Mouse (Mus musculus): ENCODE results near the gene Hs2st1. TPM values are rescaled to one million over a fixed set of nuclear protein-coding genes. Genes with fewer than 3 reads are reported as not detected.
"Not testable (repeated sequence)": the region's sequence is repeated elsewhere in the genome, so short reads cannot be mapped to it uniquely, and the experiment has no call there.

Gene Hs2st1
- polyA plus RNA-seq, 1 experiment from 2014 or later = 1.6 TPM

DNA sequence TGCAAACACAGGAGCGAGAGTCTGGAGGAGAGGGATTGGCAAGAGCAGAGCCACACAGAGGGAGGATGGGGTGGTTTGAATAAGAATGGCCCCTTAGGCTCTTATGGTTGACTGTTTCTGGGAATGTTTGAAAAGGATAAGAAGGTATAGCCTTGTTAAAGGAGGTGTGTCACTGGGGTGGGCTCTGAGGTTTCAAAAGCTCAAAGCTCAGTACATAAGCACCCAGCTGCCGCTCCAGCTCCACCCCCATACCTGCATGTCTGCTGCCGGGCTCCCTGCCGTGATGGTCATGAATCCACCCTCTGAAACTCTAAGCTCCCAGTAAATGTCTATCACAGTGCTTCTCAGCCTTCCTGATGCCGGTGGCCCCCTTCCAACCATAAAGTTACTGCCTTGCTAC, 40.8 kb upstream of the Hs2st1 start:
- Histone ChIP-seq H3K36me3 (ENCODE audit: control insufficient read depth, insufficient read depth) (no peaks in the 10 kb centered on the region), H3K4me1 (ENCODE audit: control insufficient read depth, low read depth, low read length) (peaks cover 21% of the 10 kb centered on the region), H3K4me3 (ENCODE audit: low read depth, low read length) (no peak overlapping the region), H3K27me3 (ENCODE audit: control insufficient read depth, insufficient read depth, low read depth, low read length) (no peaks in the 10 kb centered on the region), H3K9me3 (replicated peaks; ENCODE audit: control insufficient read depth, low read length) (no peaks in the 10 kb centered on the region), H3K9ac (ENCODE audit: low read depth, low read length) (no peak overlapping the region), H3K27ac (ENCODE audit: low read length) (no peak overlapping the region; the same call in 1 of the 2 replicates), H3K4me2 (ENCODE audit: low read depth, low read length) (no peak overlapping the region)
- WGBS (ENCODE audit: insufficient replicate concordance) = 51% methylated on average over 5 of the region's 5 CpGs
- ATAC-seq (ENCODE audit: low read depth) = no peak

DNA sequence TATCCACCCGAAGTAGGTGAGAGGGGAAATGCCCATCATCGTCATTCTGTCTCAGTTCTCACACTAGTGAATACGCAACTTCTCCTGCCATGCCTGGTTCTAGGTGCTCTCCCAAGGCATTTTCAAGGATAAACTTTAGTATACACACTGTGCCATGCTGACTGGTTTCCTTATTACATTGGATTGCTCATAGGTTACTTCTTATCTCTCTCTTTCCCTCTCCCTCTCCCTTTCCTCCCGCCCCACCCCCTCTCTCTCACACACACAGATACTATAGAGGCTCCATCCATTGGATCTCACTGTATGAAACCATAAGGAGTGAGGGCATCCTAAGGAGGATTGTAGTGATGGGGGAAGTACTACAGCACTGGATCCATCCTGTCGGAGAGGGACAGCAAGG, 38.1 kb upstream of the Hs2st1 start:
- no peak overlapping the region for H3K9ac ChIP-seq (ENCODE audit: low read depth, low read length)
- no peaks in the 10 kb centered on the region for H3K9me3 ChIP-seq (replicated peaks; ENCODE audit: control insufficient read depth, low read length)
- WGBS (ENCODE audit: insufficient replicate concordance) = 77% methylated on average over 5 of the region's 5 CpGs
- H3K36me3 ChIP-seq (ENCODE audit: control insufficient read depth, insufficient read depth) = no peaks in the 10 kb centered on the region
- H3K4me2 ChIP-seq (ENCODE audit: low read depth, low read length) = no peak overlapping the region
- H3K27ac ChIP-seq (ENCODE audit: low read length) = no peak overlapping the region
- peaks cover 21% of the 10 kb centered on the region for H3K4me1 ChIP-seq (ENCODE audit: control insufficient read depth, low read depth, low read length)
- H3K27me3 ChIP-seq (ENCODE audit: control insufficient read depth, insufficient read depth, low read depth, low read length) = no peaks in the 10 kb centered on the region
- no peak for ATAC-seq (ENCODE audit: low read depth)
- H3K4me3 ChIP-seq (ENCODE audit: low read depth, low read length) = no peak overlapping the region

DNA sequence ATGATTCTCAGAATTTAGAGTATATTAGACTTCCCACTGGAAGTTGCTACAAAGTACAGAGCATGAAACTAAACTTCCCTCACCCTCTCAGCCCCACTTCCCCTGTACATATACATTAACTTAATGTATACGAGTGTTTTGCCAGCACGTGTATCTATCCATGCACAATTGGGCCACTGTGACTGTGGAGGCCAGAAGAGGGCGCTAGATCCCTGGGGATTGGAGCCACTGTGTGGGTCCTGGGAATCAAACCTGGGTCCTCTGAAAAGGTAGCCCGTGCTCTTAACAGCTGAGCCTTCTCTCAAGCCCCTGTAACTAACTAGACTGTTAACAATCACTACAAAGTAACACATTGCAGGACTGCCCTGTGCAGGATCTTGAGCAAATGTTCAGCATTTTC, 36.5 kb upstream of the Hs2st1 start:
- 52% methylated on average over 4 of the region's 4 CpGs for WGBS (ENCODE audit: insufficient replicate concordance)
- 0 out of 2 replicates have a peak, but pooled peaks have one; percentile 22 for ATAC-seq (ENCODE audit: low read depth)
- no peak overlapping the region for H3K27ac ChIP-seq (ENCODE audit: low read length)

DNA sequence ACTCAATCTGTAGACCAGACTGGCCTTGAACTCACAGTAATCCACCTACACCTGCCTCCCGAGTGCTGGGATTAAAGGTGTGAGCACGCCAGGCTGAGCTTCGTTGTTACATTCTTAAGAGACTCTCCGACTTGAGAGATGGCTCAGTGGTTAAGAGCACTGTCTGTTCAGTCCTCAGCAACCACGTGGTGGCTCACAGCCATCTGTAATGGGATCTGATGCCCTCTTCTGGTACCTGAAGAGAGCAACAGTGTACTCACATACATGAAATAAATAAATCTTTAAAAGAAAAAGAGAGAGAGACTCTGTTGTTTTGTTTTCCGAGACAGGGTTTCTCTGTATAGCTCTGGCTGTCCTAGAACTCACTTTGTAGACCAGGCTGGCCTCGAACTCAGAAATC, 35.8 kb upstream of the Hs2st1 start:
- not testable (repeated sequence) for H3K36me3 ChIP-seq (ENCODE audit: control insufficient read depth, insufficient read depth); H3K9ac ChIP-seq (ENCODE audit: low read depth, low read length); H3K27ac ChIP-seq (ENCODE audit: low read length); H3K4me3 ChIP-seq (ENCODE audit: low read depth, low read length); H3K27me3 ChIP-seq (ENCODE audit: control insufficient read depth, insufficient read depth, low read depth, low read length); H3K9me3 ChIP-seq (replicated peaks; ENCODE audit: control insufficient read depth, low read length); H3K4me2 ChIP-seq (ENCODE audit: low read depth, low read length); ATAC-seq (ENCODE audit: low read depth)
- H3K4me1 ChIP-seq (ENCODE audit: control insufficient read depth, low read depth, low read length) = peaks cover 11% of the 10 kb centered on the region
- WGBS (ENCODE audit: insufficient replicate concordance) = 52% methylated on average over 7 of the region's 7 CpGs

More for the DNA sequence above, 36.5 kb upstream of the Hs2st1 start:
- Histone ChIP-seq H3K9me3 (replicated peaks; ENCODE audit: control insufficient read depth, low read length) (no peaks in the 10 kb centered on the region), H3K4me1 (ENCODE audit: control insufficient read depth, low read depth, low read length) (peaks cover 17% of the 10 kb centered on the region), H3K4me2 (ENCODE audit: low read depth, low read length) (no peak overlapping the region), H3K4me3 (ENCODE audit: low read depth, low read length) (no peak overlapping the region), H3K36me3 (ENCODE audit: control insufficient read depth, insufficient read depth) (no peaks in the 10 kb centered on the region), H3K27me3 (ENCODE audit: control insufficient read depth, insufficient read depth, low read depth, low read length) (no peaks in the 10 kb centered on the region), H3K9ac (ENCODE audit: low read depth, low read length) (no peak overlapping the region)

DNA sequence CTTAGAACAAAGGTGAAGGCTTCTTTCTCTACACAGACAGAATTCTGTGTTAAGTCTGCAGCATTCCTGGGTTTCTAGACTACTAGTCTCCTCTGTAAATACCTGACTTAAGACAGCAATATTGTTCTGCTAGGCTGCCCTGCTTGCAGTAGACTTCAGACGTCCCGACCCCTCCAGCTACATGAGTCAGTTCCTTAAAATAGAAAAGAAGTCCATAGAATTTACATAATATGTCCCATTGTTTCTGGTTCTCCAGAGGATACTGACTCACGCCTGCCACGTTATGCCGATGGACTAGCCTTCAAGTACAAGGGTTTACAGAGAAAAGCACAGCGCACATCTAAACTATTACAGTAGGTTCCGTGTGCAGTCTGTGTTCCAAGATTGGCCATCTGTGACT, 34.2 kb upstream of the Hs2st1 start:
- H3K9me3 ChIP-seq (replicated peaks; ENCODE audit: control insufficient read depth, low read length) = no peaks in the 10 kb centered on the region
- peaks cover 6% of the 10 kb centered on the region for H3K4me1 ChIP-seq (ENCODE audit: control insufficient read depth, low read depth, low read length)
- H3K4me3 ChIP-seq (ENCODE audit: low read depth, low read length) = no peak overlapping the region
- ATAC-seq (ENCODE audit: low read depth) = no peak
- no peak overlapping the region for H3K9ac ChIP-seq (ENCODE audit: low read depth, low read length)
- no peak overlapping the region for H3K4me2 ChIP-seq (ENCODE audit: low read depth, low read length)
- no peak overlapping the region for H3K27ac ChIP-seq (ENCODE audit: low read length)
- no peaks in the 10 kb centered on the region for H3K27me3 ChIP-seq (ENCODE audit: control insufficient read depth, insufficient read depth, low read depth, low read length)
- H3K36me3 ChIP-seq (ENCODE audit: control insufficient read depth, insufficient read depth) = no peaks in the 10 kb centered on the region
- WGBS (ENCODE audit: insufficient replicate concordance) = 66% methylated on average over 7 of the region's 7 CpGs

DNA sequence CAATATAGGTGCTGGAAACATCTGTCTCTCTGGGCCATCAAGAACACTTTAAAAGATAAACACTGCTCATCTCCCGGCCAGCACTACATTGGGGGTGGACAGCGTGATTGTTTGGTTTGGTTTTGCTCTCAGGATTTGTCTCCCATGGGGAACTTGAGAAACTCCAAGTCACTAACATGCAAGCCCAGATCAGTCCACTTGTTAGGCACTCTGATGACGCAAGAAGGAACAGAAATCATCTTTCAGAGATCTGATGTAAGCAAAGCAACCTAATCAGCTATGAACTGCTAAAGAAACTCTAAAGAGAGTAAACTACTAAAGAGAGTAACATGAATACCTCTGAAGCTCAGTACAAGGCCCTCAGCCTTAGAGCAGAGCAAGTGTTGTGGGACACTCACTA, 33.6 kb upstream of the Hs2st1 start:
- Histone ChIP-seq H3K27ac (ENCODE audit: low read length) (no peak overlapping the region), H3K9me3 (replicated peaks; ENCODE audit: control insufficient read depth, low read length) (no peaks in the 10 kb centered on the region), H3K9ac (ENCODE audit: low read depth, low read length) (no peak overlapping the region), H3K4me3 (ENCODE audit: low read depth, low read length) (no peak overlapping the region), H3K27me3 (ENCODE audit: control insufficient read depth, insufficient read depth, low read depth, low read length) (no peaks in the 10 kb centered on the region), H3K4me1 (ENCODE audit: control insufficient read depth, low read depth, low read length) (peaks cover 6% of the 10 kb centered on the region), H3K4me2 (ENCODE audit: low read depth, low read length) (no peak overlapping the region), H3K36me3 (ENCODE audit: control insufficient read depth, insufficient read depth) (no peaks in the 10 kb centered on the region)
- WGBS (ENCODE audit: insufficient replicate concordance) = 58% methylated on average over 3 of the region's 3 CpGs
- no peak for ATAC-seq (ENCODE audit: low read depth)

DNA sequence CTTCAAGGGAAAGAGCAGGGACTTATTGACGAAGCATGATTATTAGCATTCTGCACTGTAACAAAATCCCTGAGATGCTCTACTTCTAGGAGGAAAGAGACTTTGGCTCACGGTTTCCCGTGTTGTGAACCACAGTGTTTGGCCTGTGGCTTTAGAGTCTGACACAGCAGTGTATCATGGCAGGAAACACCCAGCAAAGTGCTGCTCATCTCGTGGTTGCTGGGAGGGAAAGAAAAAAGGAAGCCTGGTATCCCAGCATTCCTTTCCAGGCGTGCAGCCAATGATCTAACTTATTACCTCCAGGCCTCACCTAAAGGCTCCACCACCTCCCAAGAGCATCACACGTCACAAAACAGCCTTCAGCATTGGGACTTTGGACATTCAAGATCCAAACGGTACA, 32.8 kb upstream of the Hs2st1 start:
- Histone ChIP-seq H3K9me3 (replicated peaks; ENCODE audit: control insufficient read depth, low read length) (no peaks in the 10 kb centered on the region), H3K4me3 (ENCODE audit: low read depth, low read length) (no peak overlapping the region), H3K27me3 (ENCODE audit: control insufficient read depth, insufficient read depth, low read depth, low read length) (no peaks in the 10 kb centered on the region), H3K36me3 (ENCODE audit: control insufficient read depth, insufficient read depth) (peaks cover 6% of the 10 kb centered on the region; the same call in 1 of the 2 replicates), H3K9ac (ENCODE audit: low read depth, low read length) (no peak overlapping the region), H3K4me1 (ENCODE audit: control insufficient read depth, low read depth, low read length) (no peaks in the 10 kb centered on the region), H3K27ac (ENCODE audit: low read length) (no peak overlapping the region), H3K4me2 (ENCODE audit: low read depth, low read length) (no peak overlapping the region)
- 51% methylated on average over 7 of the region's 7 CpGs for WGBS (ENCODE audit: insufficient replicate concordance)
- no peak for ATAC-seq (ENCODE audit: low read depth)

DNA sequence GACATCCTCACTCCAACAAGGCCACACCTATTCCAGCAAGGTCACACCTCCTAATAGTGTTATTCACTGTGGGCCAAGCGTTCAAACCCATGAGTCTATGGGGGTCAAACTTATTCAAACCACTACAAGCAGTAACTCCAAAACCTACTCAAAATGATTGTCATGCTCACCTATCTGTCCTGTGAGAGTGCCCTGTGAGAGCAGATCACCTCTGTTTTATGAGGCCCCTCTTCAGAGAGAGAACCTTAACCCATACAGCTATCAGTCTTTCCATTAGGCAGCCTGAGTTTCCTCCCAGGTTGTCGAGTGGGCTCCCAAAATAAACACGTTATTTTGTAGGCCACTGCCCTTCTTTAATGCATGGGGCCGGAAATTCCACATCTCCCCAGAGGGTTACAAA, 32.4 kb upstream of the Hs2st1 start:
- WGBS (ENCODE audit: insufficient replicate concordance) = 54% methylated on average over 4 of the region's 4 CpGs
- Histone ChIP-seq H3K4me1 (ENCODE audit: control insufficient read depth, low read depth, low read length) (no peaks in the 10 kb centered on the region), H3K4me3 (ENCODE audit: low read depth, low read length) (no peak overlapping the region), H3K27me3 (ENCODE audit: control insufficient read depth, insufficient read depth, low read depth, low read length) (no peaks in the 10 kb centered on the region), H3K36me3 (ENCODE audit: control insufficient read depth, insufficient read depth) (peaks cover 9% of the 10 kb centered on the region; the same call in 1 of the 2 replicates), H3K9ac (ENCODE audit: low read depth, low read length) (no peak overlapping the region), H3K9me3 (replicated peaks; ENCODE audit: control insufficient read depth, low read length) (no peaks in the 10 kb centered on the region), H3K27ac (ENCODE audit: low read length) (no peak overlapping the region), H3K4me2 (ENCODE audit: low read depth, low read length) (no peak overlapping the region)
- no peak for ATAC-seq (ENCODE audit: low read depth)

DNA sequence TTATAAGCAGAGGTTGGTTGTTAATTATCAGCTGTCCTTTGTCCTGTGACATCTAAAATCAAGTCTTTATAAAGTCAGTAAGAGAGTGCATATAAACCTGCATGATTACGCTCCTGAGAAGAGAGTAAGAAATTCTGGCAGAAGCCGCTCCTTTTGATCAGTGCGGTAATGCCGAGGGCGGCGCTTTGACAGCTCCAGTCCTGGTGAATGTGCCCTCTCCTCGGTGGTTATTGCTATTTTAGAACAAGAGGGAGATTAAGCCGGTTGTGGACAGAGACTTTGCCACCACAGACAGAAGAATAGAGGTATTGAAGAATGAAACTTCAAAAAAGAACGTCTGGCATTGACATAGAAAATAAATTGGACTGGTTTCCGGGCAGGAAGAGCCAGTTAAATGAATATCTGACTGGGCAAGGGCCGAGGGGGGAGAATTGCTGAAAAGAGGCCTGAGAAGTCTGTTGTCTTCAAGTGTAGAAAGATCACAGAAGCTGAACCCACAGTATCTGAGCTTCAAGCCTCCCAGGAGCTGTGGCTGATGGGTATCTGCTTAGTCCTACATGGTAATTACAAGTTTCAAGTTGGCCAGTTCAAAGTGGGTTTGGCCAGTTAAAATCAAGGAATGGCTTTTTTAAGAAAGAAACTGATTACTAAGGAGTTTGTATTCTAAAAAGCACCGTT, 27.9 kb upstream of the Hs2st1 start:
- H3K27me3 ChIP-seq (ENCODE audit: control insufficient read depth, insufficient read depth, low read depth, low read length) = no peaks in the 10 kb centered on the region
- peaks cover 3% of the 10 kb centered on the region; the same call in 1 of the 2 replicates for H3K4me1 ChIP-seq (ENCODE audit: control insufficient read depth, low read depth, low read length)
- no peak overlapping the region for H3K27ac ChIP-seq (ENCODE audit: low read length)
- WGBS (ENCODE audit: insufficient replicate concordance) = 83% methylated on average over 12 of the region's 12 CpGs
- no peaks in the 10 kb centered on the region for H3K9me3 ChIP-seq (replicated peaks; ENCODE audit: control insufficient read depth, low read length)
- H3K4me2 ChIP-seq (ENCODE audit: low read depth, low read length) = no peak overlapping the region
- H3K9ac ChIP-seq (ENCODE audit: low read depth, low read length) = no peak overlapping the region
- ATAC-seq (ENCODE audit: low read depth) = no peak
- no peak overlapping the region for H3K4me3 ChIP-seq (ENCODE audit: low read depth, low read length)
- peaks cover 16% of the 10 kb centered on the region for H3K36me3 ChIP-seq (ENCODE audit: control insufficient read depth, insufficient read depth)

All from liver, embryonic 16.5 days (tissue).